Mouse (Mus musculus) lung, postnatal 0 days (tissue): ENCODE data around the gene Nav1.

ENCODE experiments used
- CTCF ChIP-seq: IDR thresholded peaks from 2 replicates; pipeline ENCODE4 v1.5.1; 2016; ENCODE audit warnings: antibody characterized with exemption, mild to moderate bottlenecking
- EP300 ChIP-seq: IDR thresholded peaks from 2 replicates; pipeline ENCODE4 v1.6.1; 2016; ENCODE audit warnings: antibody characterized with exemption, mild to moderate bottlenecking, control low read depth

GRCm38 (mm10) chr1:135629846-135630245 lies 22.8 kb upstream of the Nav1 start:
- TF ChIP-seq CTCF (no peak), EP300 (no peak)
